Mouse (Mus musculus) embryonic fibroblast, embryonic 13.5 days (primary cell): ENCODE data around the gene Nav3.

Experiments
- CTCF ChIP-seq: IDR thresholded peaks from 2 replicates; pipeline ENCODE4 v1.5.1; 2011; ENCODE audit warnings: mild to moderate bottlenecking, control low read depth, low read length, moderate library complexity, borderline replicate concordance; ENCODE audit not compliant: insufficient read depth
- POLR2A ChIP-seq: IDR thresholded peaks from 2 replicates; pipeline ENCODE4 v1.6.1; 2011; ENCODE audit warnings: low read depth, mild to moderate bottlenecking, control low read depth, low read length, moderate library complexity

- TF ChIP-seq POLR2A (no peak), CTCF (no peak)
These were observed 215.3 kb downstream of the Nav3 start for GRCm38 (mm10) chr10:110240667-110241066.
